Mouse (Mus musculus) mature B cell (primary cell): ENCODE measurements around the gene Cnnm4.

Source experiments
- in situ Hi-C: fragments of 300-500 bp; cut with MboI; formaldehyde crosslinking; loops from 2 replicates; pipeline ENCODE4 v1.14.3; 2019

Cnnm4 gene

DNA sequence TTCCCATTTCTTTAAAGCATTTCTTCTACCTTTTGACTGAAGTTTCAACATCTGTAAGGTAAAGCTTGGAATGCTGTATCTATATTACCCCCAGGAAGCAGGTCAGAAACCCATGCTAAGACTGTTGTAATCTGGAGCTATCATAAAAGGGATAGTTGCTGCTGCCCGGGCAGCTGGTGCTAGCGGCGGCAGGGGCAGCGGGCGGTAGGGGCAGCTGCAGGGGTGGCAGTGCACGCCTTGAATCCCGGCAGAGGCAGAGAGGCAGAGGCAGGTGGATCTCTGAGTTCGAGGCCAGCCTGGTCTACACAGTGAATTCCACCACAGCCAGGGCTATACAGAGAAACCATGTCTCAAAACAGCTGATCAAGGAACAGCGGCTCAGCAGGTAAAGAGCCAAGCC, 71.5 kb downstream of the Cnnm4 start:
- in situ Hi-C loops, result no loop called here

DNA sequence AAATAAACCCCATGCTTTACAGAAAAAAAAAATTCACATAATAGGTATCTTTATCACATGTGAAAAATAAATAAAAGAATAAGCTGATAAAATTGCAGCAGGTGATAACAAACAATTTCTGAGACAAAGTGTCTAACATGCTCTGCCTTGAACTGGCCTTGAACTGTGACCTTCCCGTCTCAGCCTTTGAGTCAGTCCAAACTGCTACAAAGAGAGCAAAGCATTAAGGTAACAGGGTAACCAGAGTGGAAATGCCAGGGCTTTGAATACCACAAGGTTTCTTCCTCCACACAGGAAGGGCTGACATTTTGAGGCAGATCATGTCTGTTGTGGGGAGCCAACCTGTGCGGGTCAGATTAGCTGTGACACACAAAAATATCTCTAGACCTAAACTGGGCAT, 74.0 kb downstream of the Cnnm4 start:
- in situ Hi-C loops, result no loop called here

DNA sequence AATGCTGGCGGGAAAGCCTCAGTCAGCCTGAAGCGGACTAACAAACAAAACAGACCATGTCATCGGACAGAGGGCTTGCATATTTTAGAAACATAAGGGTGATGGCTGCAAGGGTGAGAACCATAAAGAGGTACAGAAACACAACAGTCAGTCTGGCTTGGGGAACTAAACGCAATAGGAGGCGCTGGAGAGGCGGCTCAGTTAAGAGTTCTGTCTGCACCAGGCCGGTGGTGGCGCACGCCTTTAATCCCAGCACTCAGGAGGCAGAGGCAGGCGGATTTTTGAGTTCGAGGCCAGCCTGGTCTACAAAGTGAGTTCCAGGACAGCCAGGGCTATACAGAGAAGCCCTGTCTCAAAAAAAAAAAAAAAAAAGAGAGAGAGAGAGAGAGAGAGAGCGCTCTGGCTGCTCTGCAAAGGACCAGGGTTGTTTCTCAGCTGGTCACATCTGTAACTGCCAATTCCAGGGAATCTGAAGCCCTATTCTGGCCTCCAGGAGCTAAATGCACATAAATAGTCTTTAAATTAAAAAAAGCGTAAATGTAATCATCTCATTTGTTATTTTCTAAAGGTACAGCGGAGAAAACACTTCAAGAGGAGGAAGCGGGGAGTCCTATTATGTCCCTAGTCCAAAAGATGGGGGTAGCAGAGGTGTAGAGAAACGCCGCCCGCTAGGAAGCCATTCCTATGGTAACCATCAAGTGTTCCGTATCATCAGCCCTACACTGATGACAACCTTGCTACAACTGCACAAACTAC, 74.6 kb downstream of the Cnnm4 start:
- in situ Hi-C loops, result no loop called here

DNA sequence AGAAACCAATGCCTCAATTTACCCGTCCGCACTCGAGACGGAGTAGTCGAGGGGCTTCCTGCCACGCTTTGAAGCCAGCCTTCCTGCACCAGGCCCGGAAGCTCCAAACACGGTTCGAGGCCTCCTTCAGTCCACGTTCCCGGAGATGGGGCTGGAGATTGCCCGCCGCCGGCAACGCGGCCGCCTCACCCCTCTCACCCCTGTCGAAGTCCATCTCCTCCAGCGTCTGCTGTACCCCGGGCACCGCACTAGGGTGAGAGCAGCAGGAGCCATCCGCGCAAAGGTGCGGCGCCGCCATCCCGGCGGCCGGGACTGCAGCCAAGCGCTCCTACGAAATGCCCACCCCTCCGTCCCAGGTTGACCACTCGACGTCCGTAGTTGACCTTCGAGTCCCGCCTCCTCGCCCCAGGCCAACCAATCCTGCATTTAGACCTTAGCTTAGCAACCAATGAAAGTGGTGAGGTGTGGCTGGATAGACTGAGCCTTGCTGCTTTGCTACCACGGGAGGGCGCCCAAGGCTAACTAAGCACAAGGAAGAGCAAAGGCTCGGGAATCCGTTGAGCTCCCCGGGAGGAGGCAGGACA, 75.6 kb downstream of the Cnnm4 start, which contains the start of gene Ankrd39:
Ankrd39 (minus strand) TSS at position 558 of the 584 bp plus-strand sequence.
- in situ Hi-C loops, result no loop called here

DNA sequence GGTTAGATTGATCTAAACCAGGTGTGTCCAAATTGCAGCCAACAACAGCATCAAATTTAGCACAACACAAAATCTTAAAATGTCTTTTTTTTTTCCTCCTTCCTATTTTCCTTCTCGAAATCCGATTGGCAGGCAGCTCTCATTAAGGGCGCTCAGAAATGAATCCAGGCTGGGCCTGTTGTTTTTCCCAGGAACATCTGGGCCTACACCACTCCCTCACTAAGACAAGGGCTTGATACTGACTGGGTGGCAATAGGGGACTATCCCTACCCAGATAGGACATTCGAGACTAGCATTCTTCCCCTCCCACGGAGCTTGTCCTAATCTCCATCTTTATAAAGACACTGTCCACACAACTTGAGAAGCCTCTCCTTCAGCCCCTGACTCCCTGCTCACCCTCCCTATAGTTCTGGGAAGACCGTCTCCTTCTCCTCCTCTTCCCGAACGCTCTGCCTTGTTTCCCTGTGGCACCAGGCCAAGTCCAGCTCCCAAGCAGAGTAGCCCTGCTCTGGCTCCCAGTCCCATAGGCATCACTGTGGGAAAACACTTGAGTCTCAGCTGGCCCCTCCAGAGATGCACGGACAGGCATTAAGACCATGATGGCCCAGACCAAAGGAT, 76.7 kb downstream of the Cnnm4 start:
- in situ Hi-C loops, result no loop called here

DNA sequence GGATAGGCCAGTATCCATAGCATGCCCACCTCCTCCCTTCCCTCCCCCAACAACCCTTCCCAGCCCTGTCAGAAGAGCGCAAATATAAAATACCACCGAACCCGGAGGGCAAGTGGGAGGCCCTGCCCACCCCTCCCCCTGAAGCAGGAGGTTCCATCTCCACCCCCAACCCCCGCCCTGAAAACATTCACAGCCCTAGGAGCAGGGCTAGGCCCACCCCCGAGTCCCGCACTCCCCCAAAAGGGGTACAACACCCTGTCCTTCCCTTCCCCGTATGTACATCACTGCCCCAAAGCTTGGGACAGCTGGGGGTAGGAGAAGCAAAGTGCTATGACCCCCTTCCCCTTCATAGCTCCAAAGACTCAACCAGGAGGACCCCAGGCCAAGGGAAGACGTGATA, 77.4 kb downstream of the Cnnm4 start:
- in situ Hi-C loops, result no loop called here

DNA sequence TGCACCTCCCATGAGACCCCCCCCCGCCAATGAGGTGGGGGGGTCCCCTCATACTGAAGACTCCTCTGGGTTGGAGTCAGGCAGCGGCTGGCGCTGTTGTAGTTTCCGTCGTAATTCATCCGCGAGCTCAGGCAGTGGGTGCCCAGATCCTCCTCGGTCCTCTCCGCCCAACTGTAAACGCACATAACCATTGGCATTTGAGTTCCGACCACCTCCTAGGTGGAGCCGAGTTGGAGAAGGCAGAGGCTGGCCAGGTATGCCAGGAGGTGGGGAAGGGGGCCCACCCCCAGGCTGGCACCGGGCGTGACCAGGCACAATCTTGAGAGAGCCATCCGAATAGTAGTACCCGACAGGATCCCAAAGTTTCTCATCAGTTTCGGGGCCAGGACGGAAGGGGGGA, 78.1 kb downstream of the Cnnm4 start:
- in situ Hi-C loops, result no loop called here

DNA sequence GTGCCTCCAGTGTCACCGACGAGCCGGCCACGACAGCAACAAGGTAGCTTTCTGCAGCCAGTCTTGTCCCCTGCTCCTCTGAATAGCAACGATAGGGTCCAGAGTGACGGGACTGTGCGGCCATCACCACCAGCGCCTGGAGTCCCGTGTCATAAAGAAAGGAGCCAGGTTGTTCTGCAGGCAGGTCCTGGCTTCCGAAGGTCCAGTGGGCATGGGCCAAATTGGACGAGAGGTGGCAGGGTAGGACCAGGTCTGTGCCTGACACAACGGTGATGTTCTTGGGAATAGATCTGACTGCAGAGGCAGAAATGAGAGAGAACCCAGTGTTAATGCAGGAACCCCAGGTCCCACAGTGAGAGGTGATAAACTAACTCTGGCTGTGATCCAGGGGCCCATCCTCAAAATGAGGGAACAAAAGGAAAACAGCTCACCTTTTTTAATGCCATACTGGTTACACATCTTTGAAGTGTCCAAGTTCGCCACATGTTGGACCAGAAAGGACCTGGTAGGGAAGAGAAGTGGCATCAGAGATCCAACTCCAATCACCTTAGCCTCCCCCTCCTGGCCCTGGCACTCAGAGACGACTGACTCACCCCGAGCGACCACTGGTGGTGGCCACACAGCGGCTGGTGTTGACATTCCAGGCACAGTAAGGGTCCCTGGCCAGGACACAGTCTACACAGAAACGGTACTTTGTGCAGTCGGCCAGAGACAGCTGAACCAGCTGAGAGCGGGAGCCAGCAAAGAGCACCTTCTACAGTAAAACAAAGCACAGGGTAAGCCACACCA, 78.8 kb downstream of the Cnnm4 start:
- in situ Hi-C loops, result no loop called here

DNA sequence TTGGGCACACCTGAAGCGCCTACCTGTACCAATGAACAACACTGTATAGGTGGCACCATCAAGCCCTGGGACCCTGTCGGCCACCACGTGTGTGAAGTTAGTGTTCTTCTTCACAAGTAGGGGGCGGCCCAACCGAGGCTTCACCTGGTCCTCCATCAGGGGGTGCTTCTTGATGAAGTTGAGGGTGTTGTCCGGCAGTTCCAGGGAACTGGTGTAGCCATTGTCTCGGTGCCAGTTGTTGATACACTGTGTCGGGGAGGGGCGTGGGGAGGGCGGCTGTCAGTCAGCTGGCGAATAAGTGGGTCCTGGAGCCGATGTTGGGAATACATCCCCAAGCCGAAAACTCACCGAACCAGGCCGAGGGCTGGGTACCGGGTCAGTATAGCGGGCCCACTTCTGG, 80.5 kb downstream of the Cnnm4 start:
- in situ Hi-C loops, result no loop called here

DNA sequence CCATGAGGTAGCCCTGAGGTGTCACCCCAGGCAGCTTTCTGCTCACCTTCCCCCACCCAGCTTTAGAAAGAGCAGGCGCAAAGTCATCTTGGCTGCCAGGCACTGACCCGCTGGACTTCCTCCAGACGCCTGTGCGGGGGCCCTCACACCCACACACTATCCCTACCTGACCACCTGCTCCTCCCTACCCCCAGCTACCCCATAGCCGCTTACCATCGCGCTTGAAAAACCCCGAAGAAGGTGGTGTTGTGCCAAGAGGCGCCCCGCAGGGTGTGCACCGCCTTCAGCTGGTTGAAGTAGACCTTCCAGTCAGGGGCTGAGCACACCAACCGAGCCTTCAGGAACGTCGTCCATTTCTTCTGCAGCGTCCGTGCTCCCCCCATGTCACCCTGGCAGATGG, 81.1 kb downstream of the Cnnm4 start:
- in situ Hi-C loops, result no loop called here

DNA sequence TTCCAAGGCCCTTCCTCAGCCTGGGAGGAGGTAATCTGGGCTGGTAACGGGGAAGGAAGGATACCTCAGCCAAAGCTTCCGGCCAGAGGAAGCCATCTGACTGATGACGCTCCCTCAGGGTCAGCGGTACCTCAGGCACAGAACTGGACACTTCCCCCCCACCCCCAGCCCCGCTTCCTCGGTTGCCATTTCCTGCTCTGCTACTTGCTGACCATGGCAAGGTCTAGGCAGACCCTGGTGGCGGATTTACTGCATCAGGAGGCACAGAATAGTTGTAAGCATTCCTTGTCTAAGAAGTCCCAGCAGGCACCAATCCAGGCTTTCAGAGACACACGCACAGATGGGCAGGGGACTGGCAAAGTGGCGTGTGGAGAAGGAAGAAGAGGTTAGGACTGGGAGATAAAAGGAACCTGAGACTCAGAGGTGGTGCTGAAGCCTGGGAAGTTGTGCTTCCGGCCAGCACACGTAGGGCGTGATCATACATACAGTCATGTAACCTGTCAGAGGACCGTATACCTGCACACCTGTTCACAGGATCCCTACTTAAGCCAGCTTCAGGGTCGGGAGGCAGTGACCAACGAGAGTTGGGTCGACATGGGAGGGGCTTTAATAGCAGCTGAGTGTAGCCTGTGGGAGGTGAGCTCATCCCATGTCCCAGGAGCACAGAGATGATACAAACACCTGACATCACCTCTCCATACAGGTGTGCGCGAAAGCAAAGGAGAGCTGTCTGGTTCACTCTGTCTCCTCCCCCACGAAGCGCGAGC, 83.4 kb downstream of the Cnnm4 start:
- in situ Hi-C loops, result no loop called here

DNA sequence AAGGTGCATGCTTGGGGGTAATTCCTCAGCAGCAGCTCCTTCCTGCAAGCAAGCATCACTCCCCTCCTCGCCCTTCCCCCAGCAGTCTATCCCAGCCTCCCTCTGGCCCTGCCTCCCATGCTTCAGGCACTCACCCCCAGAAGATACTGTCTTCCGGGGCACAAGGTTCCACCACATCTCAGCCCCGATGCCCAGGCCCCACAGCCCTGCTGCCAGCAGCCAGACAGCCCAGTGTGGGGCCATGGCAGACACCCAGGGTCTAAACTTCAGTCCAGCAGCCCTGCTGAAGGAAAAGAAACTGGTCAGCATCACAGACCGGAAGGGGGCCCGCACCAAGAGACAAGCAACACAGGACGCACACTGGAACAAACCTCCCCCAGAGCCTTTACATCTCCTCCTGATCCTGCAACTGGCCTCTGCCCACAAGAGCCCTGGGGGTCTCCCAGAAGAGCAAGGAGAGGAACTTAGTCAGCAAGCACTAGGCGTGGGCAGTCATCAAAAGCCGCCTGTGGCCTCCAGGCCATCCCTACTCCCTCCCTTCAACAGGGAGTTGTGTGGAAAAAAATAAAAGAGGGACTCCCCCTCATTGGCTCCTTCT, 84.5 kb downstream of the Cnnm4 start:
- in situ Hi-C loops, result no loop called here

DNA sequence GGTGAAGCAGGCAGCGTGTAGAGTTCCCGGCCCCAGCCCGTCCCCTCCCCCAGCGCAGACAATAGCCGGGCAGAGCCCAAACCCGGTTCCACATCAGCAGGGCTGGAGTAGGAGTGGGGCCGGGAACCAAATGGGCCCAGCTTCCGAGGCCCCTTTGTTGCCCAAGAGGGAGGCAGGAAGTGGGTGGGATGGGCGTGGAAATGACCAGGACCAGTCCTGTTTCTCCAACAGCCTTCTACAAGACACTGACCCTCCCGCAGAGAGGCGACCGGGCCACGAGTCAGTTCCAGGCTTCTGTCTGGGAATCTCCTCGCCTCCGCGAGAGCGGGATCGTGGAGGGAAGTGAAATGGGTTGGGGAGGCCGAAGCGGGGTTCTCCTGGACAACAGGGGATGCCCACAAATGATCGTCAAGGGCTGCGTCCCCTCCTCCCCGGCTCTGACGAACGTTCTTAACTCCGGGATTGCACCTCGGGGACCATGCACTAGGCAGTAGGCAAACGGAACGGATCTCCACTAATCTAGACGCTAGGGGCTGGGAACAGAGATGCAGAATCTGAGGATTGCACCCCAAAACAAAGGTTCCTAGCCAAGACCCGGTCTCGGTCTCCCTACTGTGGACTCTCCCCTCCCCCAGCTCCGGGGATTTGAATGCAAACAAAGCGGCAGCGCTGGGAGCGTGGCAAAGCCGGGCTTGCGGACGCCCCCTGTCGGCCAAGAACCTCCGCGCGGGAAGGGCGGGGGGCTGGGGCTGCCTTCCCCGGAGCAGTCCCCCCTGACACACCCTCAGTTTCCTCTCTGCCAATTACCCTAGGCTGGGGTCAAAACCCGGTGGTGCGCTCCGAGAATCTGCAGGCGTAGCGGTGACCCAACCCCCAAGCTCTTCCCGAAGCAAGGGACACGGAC, 85.4 kb downstream of the Cnnm4 start:
- in situ Hi-C loops, result no loop called here

DNA sequence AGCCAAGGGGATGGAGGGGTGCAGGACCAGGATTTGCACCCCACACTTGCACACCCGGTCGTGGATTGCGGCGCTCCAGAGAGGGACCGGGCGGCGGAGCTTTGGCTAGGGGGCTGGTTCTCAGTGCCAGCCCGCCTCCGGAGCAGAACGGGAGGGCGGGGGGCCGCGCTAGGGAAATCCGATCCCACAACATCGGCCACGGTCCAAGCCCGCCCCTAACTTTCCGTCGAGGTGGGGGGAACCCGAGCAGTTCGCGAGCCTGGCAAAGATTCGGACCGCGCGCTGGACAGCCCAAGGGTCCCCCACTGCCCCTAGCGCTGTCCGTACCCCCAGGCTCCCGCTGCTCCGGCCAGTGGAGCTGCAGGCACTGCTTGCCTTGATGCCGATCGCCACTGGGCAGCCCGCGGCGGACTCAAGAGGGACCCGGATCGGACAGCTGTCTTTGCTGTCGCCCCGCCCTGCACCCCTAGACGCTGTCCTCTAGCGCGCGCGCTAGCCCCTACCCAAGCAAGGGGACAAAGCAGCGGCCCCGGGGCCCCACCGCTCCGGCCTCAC, 86.1 kb downstream of the Cnnm4 start:
- in situ Hi-C loops, result no loop called here
